Mouse (Mus musculus) WW6 (cell line): Measurements from ENCODE around the gene Olfr678.
"Not testable (repeated sequence)": the region's sequence is repeated elsewhere in the genome, so short reads cannot be mapped to it uniquely, and the experiment has no call there.

Experiments used
- DNase-seq: peaks from one replicate; pipeline ENCODE4 v3.0.0-alpha.2; 2013; ENCODE audit warnings: low read depth, low spot score

Olfr678 gene

GRCm38 (mm10) chr7:105064175-105064574 lies at the start of gene Olfr678:
TSS of gene Olfr678 (plus strand) at chr7:105064475.
- no peak for DNase-seq

DNA sequence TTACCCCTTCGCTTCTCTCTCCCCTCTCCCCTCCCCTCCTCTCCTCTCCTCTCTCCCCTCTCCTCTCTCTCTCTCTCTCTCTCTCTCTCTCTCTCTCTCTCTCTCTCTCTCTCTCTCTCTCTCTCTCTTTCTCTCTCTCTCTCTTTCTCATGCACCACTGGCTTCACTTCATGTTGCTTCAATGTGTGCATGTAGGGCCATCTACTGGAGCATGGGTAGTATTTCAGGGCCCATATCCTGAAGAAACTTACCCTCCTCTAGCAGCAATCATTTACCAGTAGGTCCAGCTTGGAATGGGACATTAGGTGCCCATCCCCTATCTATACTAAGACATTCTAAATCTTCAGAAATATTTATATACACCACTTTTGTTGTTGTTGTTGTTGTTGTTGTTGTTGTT lies 41.7 kb upstream of the Olfr678 start:
- no peak for DNase-seq

GRCm38 (mm10) chr7:105028360-105028759 lies 35.9 kb upstream of the Olfr678 start, which contains the start of gene Olfr675:
TSS of gene Olfr675 (minus strand) at chr7:105028460.
- no peak for DNase-seq

DNA sequence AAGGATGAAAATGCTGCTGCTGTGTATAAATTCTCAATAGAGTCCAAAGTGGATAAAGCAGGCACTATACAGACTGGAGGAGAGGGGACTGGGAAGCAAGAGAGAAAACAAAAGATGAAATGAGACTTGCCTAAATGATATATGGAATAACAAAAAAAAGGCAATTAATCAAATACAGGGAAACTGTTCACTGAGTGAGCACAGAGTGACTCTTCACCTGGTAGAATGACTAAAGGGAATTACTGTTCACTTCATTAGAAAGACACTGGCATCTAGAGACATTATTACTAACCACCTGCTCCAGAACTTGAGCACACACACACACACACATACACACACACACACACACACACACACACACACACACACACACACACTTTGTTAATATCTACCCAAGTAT lies 31.9 kb upstream of the Olfr678 start, which contains the start of gene Olfr676:
Olfr676 (plus strand) TSS at position 301 of the 400 bp plus-strand sequence.
- DNase-seq: no peak

DNA sequence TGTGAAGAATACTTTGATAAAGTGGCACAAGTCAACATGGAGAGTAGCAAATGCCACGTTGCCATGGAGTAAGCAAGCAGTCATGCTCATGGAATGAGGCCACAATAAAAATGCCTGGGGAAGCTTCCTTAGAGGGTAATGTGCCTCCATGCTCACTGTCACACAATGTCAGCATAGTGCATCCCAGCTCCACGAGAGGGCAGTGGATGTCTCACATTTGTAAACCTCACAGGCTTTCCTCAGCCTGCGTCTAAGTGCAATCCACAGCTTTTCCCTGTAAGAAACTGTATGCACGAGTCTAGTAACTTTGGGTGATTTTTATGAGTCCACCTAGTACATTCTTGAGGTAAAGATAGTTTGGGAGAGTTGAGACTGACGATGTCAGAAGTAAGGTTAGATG lies 30.4 kb upstream of the Olfr678 start:
- DNase-seq: not testable (repeated sequence)

DNA sequence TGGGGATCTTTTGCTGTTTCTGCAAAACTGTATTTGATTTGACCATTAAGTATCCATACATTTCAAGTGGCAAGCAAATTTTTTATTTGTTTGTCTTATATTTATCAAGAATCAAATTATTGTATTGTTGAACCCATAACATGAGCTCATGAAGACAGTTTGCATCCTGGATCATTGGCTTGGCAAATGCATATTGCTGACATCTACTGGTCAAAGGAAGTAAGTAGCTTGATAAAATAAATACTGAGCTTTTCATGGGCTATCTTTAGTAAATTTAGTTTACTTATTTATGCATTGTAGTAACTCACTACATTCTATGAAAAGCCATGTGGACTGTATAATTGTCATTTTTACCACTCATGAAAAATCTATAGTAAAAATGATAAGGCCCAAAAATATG lies 5.3 kb upstream of the Olfr678 start:
- DNase-seq: no peak

GRCm38 (mm10) chr7:105080905-105081304 lies 16.6 kb downstream of the Olfr678 start, which contains the start of gene Olfr679:
TSS of gene Olfr679 (plus strand) at chr7:105081205.
- no peak for DNase-seq

GRCm38 (mm10) chr7:105092717-105093116 lies 28.4 kb downstream of the Olfr678 start, which contains the start of gene Olfr680-ps1:
TSS of gene Olfr680-ps1 (minus strand) at chr7:105092817.
- DNase-seq: not testable (repeated sequence)

DNA sequence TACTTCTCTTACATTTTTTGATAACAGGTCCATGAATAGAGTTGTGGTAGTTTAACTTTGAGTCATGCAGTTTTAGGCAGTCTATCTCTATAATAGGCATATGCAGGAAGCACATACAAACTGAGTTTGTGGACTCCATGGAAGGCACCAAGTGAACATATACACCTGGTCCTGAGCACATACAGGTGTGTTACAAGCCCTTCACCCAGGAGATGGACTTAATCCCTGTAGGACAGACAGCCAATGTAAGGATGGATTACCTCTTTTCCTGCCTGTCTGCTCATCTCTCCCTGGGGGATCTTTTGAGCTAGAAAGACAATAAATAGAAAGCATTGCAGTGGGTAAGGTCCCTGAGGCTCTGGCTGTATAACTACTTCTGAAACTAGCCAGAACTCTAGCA lies 52.3 kb downstream of the Olfr678 start, which contains the start of gene Olfr681:
Olfr681 (plus strand) TSS at position 301 of the 400 bp plus-strand sequence.
- DNase-seq: no peak
